Mouse (Mus musculus) right cerebral cortex, postnatal 25 days (tissue): ENCODE results near the gene Grm4.

Source experiments
- DNase-seq: peaks from one replicate; pipeline ENCODE4 v3.0.0; 2022

Grm4 gene

DNA sequence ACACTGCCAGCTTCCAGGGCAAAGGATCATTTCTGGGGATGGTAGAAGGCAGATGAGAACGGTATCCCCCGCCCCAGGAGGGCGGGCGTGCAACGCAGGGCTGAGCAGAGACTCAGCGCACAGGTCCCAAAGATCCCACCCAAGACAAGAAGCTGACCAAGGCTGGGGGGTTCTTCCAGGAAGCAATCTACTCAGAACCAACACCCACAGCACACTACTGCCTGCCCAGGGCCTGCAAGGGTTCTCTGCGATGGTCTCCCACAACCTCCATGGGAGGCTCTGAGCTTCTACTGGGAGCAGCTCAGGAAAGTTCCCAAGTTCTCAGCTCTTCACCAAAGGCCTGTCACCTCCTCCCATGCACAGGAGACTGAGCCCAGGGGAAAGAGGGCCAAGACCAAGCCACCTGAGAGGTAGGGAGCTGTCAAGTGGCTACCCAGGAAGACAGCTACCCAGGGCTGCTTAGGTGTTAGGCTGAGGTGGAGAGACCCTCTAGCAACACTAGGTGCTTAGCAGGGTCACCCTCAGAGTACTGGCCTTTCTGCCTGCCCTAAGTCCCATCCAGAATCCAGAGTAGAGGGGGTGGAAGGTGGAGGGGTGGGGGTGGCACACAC, 10.0 kb downstream of the Grm4 start:
- DNase-seq = no peak

GRCm38 (mm10) chr17:27510258-27511124, 10.7 kb downstream of the Grm4 start:
- DNase-seq = no peak

DNA sequence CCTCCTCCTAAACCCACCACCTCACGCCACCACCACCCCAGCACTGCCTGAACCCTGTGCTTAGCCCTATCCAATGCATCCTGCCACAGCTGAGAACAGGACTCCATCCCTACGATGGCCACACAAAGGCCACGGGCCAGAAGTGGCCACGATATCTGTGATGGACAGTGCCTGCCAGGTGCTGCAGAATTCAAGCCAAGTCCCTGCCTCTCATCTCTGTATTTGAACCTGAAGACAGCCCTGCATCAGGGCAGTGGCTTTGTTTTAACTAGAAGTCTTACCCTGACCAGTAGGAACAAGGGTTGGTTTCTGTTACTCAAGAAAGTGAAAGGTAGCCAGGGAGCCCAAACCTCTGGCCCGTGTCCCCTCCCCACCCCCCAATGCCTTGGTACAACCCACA, 12.1 kb downstream of the Grm4 start:
- no peak for DNase-seq

DNA sequence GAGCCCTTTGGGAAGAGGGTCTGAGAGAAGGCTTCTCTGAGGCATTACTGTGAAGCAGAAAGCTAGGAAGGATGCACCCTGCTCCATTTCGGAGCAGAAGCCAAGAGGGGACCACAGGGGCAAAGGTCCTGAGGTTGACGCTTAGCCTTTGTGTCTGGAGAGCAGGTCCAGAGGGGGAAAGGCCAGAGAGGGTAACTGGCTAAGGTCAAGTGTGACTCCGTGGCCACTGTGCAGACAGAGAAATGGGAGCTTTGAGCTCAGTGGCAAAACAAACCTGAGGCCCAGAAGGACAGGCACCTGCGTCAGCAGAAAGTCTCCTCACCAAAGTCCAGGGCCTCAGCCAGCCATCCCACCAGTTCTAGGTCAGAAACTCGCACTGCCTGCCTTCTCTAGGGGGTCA, 12.7 kb downstream of the Grm4 start:
- DNase-seq = no peak

DNA sequence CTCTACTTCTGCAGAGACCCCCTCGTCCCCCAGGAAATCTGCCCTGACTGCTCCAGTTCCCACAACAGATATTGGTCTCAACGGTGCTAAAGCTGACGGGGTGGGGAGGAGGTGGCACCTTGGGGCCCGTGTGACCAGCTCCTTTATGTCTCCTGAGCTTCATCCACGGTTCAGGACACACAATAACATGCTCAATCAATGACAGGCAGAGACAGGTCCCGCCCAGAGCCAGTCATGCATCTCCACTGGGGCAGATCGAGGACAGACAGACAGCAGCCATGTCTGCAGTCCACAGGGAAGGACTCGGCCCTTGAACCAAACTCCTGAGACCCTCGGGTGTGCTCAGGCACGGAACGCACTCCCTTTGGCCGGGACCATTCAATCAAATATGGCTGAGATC, 13.2 kb downstream of the Grm4 start:
- no peak for DNase-seq

- DNase-seq = no peak
Observed at GRCm38 (mm10) chr17:27507591-27507945, 13.6 kb downstream of the Grm4 start.

- no peak for DNase-seq
Observed at GRCm38 (mm10) chr17:27506871-27507590, 14.2 kb downstream of the Grm4 start.

DNA sequence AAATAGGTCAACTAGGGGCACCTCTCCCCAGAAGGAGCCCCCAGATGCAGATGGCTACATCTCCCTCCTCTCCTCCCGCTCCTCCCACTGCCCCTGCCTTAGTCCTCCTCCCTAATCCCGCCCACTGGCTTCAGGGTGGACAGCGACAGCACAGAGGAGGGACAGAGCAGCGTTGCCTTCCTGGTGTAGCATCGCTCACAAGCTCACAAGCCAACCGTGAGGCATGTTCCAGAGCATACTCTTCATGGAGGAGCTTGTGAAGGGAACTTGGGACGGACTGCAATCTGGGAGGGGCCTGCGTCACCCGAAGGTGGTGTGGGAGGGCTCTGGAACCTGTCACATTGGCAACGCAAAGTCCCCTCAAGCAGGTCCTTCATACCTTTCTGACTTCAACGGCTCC, 14.8 kb downstream of the Grm4 start:
- no peak for DNase-seq

GRCm38 (mm10) chr17:27505221-27505881, 15.9 kb downstream of the Grm4 start:
- DNase-seq = no peak

DNA sequence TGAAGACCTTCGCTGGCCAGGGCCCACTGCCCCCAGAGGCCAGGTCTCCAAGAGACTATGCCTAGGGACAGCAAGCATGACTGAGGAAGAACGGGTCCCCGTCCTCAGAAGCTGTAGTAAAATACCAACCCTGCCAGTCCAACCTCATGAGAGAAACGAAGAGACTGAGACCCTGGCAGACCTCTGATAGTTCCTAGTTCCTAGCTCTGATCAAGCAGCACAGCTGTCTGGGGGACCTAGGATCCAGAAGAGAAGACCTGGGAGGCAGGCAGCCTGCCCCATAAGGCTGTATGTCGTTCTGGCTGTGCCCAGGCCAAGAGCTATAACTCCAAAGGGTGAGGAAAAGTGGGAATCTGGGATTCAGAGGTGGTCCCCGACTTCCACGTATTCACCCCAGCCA, 17.3 kb downstream of the Grm4 start:
- no peak for DNase-seq

GRCm38 (mm10) chr17:27502736-27503445, 18.3 kb downstream of the Grm4 start:
- DNase-seq = no peak

DNA sequence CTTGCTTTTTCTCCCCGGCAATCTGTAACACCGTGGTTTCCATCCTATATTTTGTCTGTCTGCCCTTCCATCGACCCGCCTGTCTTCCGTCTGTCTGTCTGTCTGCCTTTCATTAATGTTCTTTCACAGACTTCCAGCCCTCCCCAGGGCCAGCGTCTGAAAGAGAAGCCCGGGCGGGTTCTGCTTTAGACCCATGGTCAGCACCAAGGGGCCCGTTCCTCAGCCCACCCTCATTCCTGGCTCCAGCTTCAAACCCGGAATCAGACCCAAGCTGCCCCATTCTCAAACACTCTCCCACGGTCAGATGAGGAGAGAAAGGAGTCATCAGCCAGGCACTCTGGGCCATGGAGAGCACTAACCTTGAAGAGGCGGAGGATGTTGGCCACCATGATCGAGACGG, 18.9 kb downstream of the Grm4 start:
- DNase-seq = no peak

- DNase-seq = no peak
Observed at GRCm38 (mm10) chr17:27501331-27502251, 19.6 kb downstream of the Grm4 start.

DNA sequence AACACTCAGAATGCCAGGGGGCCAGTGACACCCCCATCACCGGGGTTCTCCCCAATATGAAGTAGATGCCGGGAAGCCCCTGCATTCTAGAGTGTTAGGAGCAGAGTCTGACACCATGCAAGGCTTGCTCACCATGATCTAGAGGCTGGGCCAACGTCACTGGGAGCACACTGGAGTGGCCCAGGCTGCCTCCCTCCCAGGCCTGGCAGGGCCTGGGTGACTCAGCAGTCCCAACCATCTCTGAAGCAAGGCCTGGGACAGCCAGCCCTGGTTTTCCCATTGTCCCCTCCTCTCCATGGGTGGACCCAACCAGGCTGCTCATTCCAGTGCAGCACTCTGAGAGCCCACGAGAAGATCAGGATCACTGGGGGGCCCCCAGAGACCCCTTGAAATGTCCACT, 20.4 kb downstream of the Grm4 start:
- DNase-seq = no peak

GRCm38 (mm10) chr17:27499080-27499479, 22.1 kb downstream of the Grm4 start:
- DNase-seq = no peak

- no peak for DNase-seq
Observed at GRCm38 (mm10) chr17:27497798-27498197, 23.4 kb downstream of the Grm4 start.

GRCm38 (mm10) chr17:27495008-27495540, 26.1 kb downstream of the Grm4 start:
- no peak for DNase-seq

- DNase-seq = no peak
Observed at GRCm38 (mm10) chr17:27493969-27494368, 27.2 kb downstream of the Grm4 start.

GRCm38 (mm10) chr17:27493389-27493788, 27.8 kb downstream of the Grm4 start:
- no peak for DNase-seq

GRCm38 (mm10) chr17:27488173-27488823, 32.9 kb downstream of the Grm4 start:
- no peak for DNase-seq

GRCm38 (mm10) chr17:27485940-27486339, 35.3 kb downstream of the Grm4 start:
- DNase-seq = no peak
